ENCODE assay signal across 10 mouse cellular contexts in the genomic region with DNA sequence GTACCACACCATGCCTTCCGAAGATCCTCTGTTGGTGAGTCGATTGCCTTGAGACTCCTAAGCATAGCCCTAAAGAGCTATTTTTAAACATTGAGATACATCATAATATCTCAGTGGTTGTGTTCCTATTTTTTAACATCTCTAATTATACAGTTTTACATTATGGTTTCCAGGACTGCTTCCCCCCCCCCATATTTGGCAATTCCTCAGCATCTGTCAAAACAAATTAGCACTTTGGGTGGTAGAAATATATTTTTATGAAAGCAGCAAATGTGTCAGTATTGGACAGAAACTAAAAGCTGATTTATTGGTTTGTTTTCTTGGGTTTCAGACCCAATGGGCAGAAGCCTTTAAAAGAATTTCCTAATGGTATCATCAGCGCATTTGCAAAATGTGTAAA.
"Had no signal": no experiment of that assay in that cellular context is flagged by ENCODE, and none has a peak within 500 bp of the region (broad histone marks: within the 10 kb centered on the region; RNA-seq: fewer than 3 reads in every experiment).

No protein-coding gene starts in this region.

- H3K9me3 ChIP-seq: liver, embryonic 13.5 days had no signal

- DNase-seq: kidney, postnatal 25 days; layer of hippocampus, adult 9-11 months; liver, embryonic 13.5 days; lung, adult 2 months; lung, postnatal 14 days; lung, postnatal 4 days; thymus, adult 18-20 months; thymus, postnatal 36 days had no signal

- H3K9ac ChIP-seq: liver, embryonic 13.5 days had no signal

- H3K27me3 ChIP-seq: liver, embryonic 13.5 days had no signal

- H3K4me1 ChIP-seq: liver, embryonic 13.5 days had no signal

- H3K4me2 ChIP-seq: liver, embryonic 13.5 days; midbrain, embryonic 11.5 days had no signal

- H3K36me3 ChIP-seq: liver, embryonic 13.5 days had no signal

- H3K27ac ChIP-seq: layer of hippocampus, adult 2 months; liver, embryonic 13.5 days had no signal

- H3K4me3 ChIP-seq: layer of hippocampus, adult 2 months; liver, embryonic 13.5 days had no signal
